Mouse (Mus musculus): ENCODE data around the gene Cdc42se2. TPM values are rescaled to one million over a fixed set of nuclear protein-coding genes. Genes with fewer than 3 reads are reported as not detected.

Cdc42se2 gene
- total RNA-seq, 1 experiment, result 53.8 TPM

DNA sequence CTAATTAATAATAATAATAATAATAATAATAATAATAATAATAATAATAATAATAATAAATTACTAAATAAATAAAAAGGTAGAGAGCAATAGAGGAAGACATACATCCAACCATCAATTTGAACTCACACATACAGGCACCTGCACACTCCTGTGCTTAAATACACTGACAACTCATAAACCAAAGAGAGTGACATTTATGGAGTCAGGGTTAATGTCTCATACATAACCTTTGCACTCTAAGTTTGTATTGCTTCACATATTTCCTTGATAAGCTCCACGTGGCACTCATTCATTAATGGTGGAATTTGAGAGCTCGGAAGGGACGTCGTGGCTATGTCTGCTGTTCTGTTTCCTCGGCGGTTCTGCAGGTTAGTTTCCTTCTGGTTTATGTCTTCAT is 15.1 kb upstream of the Cdc42se2 start:
- H3K9me3 ChIP-seq (ENCODE audit: control insufficient read depth, insufficient read depth, low read depth, low read length), result no peaks in the 10 kb centered on the region
- no peak for DNase-seq (ENCODE audit: low read depth, low spot score)
- in situ Hi-C loops (cut with MboI; ENCODE audit: low sequenced_read_pairs in 2 of 2, unreplicated experiment in 2 of 2), result no loop called here
- H3K36me3 ChIP-seq (ENCODE audit: control insufficient read depth, insufficient read depth, low read length, poor library complexity, severe bottlenecking), result no peaks in the 10 kb centered on the region
- H3K9ac ChIP-seq (ENCODE audit: insufficient read depth, low read depth, low read length, poor library complexity, severe bottlenecking), result no peak overlapping the region
- H3K4me3 ChIP-seq (ENCODE audit: insufficient read depth in 1 of 2, low read depth in 1 of 2, low read length in 2 of 2, poor library complexity in 1 of 2, severe bottlenecking in 1 of 2), result no peak overlapping the region
- H3K27ac ChIP-seq (ENCODE audit: insufficient read depth, low read depth, low read length, poor library complexity, severe bottlenecking), result no peak overlapping the region
- peaks cover 0 to 2% of the 10 kb centered on the region in 2 experiments; a peak in 1 of 4 replicates for H3K4me1 ChIP-seq (ENCODE audit: control insufficient read depth in 2 of 2, insufficient read depth in 2 of 2, low read length in 2 of 2, poor library complexity in 1 of 2)
- TF ChIP-seq ZC3H11A (IDR thresholded peaks at IDR 0.05; ENCODE audit: borderline replicate concordance, low read depth, low read length), result no peak

DNA sequence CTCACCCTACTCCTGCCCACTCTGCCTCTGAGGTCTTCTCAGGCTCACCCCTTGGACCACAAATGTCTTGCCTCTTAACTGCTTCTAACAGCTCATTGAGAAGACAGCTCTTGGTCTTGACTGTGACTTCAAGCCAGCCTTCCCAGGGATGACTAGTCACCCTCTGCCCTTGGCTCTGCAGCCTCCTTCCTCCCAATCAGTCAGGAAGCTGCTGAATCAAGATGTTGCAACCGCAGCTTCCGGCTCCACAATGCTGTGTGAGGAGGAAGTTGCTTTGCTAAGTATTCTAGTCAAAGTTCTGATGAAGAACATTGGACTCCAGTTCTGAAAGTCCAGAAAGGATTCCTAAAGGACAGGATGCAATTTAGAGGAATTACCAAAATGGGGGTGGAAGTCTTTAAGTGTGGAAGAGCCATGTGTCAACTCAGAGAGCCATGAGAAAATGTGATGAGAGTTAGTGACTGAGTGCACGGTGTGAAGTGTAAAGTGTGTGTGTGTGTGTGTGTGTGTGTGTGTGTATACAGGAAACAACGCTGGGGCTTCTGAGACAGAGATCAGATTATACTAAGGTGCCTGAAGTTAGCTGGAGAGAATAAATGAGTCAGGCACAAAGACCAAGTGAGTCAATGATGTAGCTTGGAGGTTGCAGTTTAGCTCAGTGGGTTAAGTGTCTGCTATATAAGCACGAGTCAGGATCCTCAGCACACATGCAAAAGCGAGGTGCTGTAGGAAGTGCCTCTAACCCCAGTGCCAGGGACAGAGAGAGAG is 14.5 kb upstream of the Cdc42se2 start:
- DNase-seq (ENCODE audit: low read depth, low spot score), result no peak
- Histone ChIP-seq H3K4me1 (ENCODE audit: control insufficient read depth in 2 of 2, insufficient read depth in 2 of 2, low read length in 2 of 2, poor library complexity in 1 of 2) (no peaks in the 10 kb centered on the region), H3K36me3 (ENCODE audit: control insufficient read depth, insufficient read depth, low read length, poor library complexity, severe bottlenecking) (no peaks in the 10 kb centered on the region), H3K27ac (ENCODE audit: insufficient read depth, low read depth, low read length, poor library complexity, severe bottlenecking) (no peak overlapping the region), H3K9ac (ENCODE audit: insufficient read depth, low read depth, low read length, poor library complexity, severe bottlenecking) (no peak overlapping the region), H3K9me3 (ENCODE audit: control insufficient read depth, insufficient read depth, low read depth, low read length) (no peaks in the 10 kb centered on the region), H3K4me3 (ENCODE audit: insufficient read depth in 1 of 2, low read depth in 1 of 2, low read length in 2 of 2, poor library complexity in 1 of 2, severe bottlenecking in 1 of 2) (no peak overlapping the region)
- in situ Hi-C loops (cut with MboI; ENCODE audit: low sequenced_read_pairs in 2 of 2, unreplicated experiment in 2 of 2), result no loop called here
- TF ChIP-seq CHD2 (IDR thresholded peaks at IDR 0.05; ENCODE audit: low read depth, low read length) (no peak), MAFK (IDR thresholded peaks at IDR 0.05; ENCODE audit: insufficient read depth, low read depth, low read length) (no peak), HCFC1 (IDR thresholded peaks at IDR 0.05; ENCODE audit: borderline replicate concordance, insufficient read depth, low read length) (no peak), ZC3H11A (IDR thresholded peaks at IDR 0.05; ENCODE audit: borderline replicate concordance, low read depth, low read length) (no peak), ZNF384 (IDR thresholded peaks at IDR 0.05; ENCODE audit: low read depth, low read length) (no peak)

DNA sequence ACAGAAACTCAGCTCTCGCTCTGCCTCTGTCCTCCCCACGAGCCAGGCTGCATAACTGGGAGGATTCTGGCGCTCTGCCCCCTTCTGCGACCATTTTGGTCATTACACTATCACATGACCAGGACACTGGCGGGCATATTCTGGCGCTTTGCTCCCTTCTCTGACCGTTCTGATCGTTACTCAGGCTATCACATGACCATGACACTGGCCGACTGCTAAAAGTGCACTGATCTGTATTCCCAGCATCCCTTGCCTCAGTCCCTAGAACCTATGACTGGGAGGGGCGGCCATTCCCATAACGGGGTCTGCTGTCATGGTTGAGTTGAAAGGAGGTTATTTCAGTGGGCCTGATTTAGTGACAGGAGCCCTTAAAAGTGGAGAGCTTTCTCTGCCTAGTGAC is 9.1 kb upstream of the Cdc42se2 start:
- peak overlapping the region; percentile 51; the same call in 1 of the 2 replicates for H3K9ac ChIP-seq (ENCODE audit: insufficient read depth, low read depth, low read length, poor library complexity, severe bottlenecking)
- no peaks in the 10 kb centered on the region for H3K9me3 ChIP-seq (ENCODE audit: control insufficient read depth, insufficient read depth, low read depth, low read length)
- no peaks in the 10 kb centered on the region for H3K36me3 ChIP-seq (ENCODE audit: control insufficient read depth, insufficient read depth, low read length, poor library complexity, severe bottlenecking)
- H3K27ac ChIP-seq (ENCODE audit: insufficient read depth, low read depth, low read length, poor library complexity, severe bottlenecking), result no peak overlapping the region
- H3K4me3 ChIP-seq (ENCODE audit: insufficient read depth in 1 of 2, low read depth in 1 of 2, low read length in 2 of 2, poor library complexity in 1 of 2, severe bottlenecking in 1 of 2), result peak overlapping the region; percentile 6 to 31; a peak in 2 of 4 replicates
- TF ChIP-seq ZNF384 (IDR thresholded peaks at IDR 0.05; ENCODE audit: low read depth, low read length), result no peak
- no peak for TF ChIP-seq MAFK (IDR thresholded peaks at IDR 0.05; ENCODE audit: insufficient read depth, low read depth, low read length)
- no peak for DNase-seq (ENCODE audit: low read depth, low spot score)
- no peaks in the 10 kb centered on the region for H3K4me1 ChIP-seq (ENCODE audit: control insufficient read depth in 2 of 2, insufficient read depth in 2 of 2, low read length in 2 of 2, poor library complexity in 1 of 2)
- in situ Hi-C loops (cut with MboI; ENCODE audit: low sequenced_read_pairs in 2 of 2, unreplicated experiment in 2 of 2), result no loop called here

DNA sequence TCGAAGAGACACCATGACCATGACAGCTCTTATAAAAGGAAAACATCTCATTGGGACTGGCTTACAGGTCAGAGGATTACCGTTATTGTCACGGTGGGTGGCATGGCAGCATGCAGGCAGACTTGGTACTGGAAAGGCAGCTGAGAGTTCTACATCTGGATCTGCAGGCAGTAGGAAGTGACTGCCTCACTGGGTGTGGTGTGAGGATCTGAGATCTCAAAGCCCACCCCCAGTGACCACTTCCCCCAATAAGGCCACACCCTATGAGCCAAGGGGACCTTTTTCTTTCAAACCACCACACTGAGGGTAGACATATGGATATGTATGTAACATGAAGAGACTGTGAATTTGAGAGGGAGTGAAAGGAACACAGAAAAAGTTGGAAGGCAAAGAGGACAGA is 7.2 kb upstream of the Cdc42se2 start:
- H3K4me1 ChIP-seq (ENCODE audit: control insufficient read depth in 2 of 2, insufficient read depth in 2 of 2, low read length in 2 of 2, poor library complexity in 1 of 2), result no peaks in the 10 kb centered on the region
- H3K9ac ChIP-seq (ENCODE audit: insufficient read depth, low read depth, low read length, poor library complexity, severe bottlenecking), result no peak overlapping the region
- no peaks in the 10 kb centered on the region for H3K9me3 ChIP-seq (ENCODE audit: control insufficient read depth, insufficient read depth, low read depth, low read length)
- DNase-seq (ENCODE audit: low read depth, low spot score), result no peak
- H3K4me3 ChIP-seq (ENCODE audit: insufficient read depth in 1 of 2, low read depth in 1 of 2, low read length in 2 of 2, poor library complexity in 1 of 2, severe bottlenecking in 1 of 2), result no peak overlapping the region
- H3K27ac ChIP-seq (ENCODE audit: insufficient read depth, low read depth, low read length, poor library complexity, severe bottlenecking), result no peak overlapping the region
- in situ Hi-C loops (cut with MboI; ENCODE audit: low sequenced_read_pairs in 2 of 2, unreplicated experiment in 2 of 2), result no loop called here
- no peak for TF ChIP-seq ZC3H11A (IDR thresholded peaks at IDR 0.05; ENCODE audit: borderline replicate concordance, low read depth, low read length)
- no peak for TF ChIP-seq HCFC1 (IDR thresholded peaks at IDR 0.05; ENCODE audit: borderline replicate concordance, insufficient read depth, low read length)
- TF ChIP-seq CHD2 (IDR thresholded peaks at IDR 0.05; ENCODE audit: low read depth, low read length), result no peak
- no peaks in the 10 kb centered on the region for H3K36me3 ChIP-seq (ENCODE audit: control insufficient read depth, insufficient read depth, low read length, poor library complexity, severe bottlenecking)

DNA sequence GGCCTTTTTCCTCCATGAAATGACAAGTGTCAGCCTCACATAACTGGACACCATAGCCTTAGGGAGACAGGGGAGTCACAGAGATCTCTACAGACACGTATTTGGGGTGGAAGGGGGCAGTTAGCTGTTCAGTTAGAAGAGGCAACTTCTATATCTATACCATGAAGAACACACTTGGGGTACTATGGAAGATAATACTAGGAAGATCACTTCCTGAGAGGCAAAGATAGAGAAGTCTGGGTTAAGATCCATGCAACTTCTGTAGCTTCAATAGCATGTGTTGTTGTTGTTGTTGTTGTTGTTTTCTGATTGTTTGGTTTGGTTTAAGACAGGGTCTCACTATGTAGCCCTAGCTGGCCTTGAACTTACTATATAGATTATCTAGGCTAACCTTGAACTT is 5.7 kb upstream of the Cdc42se2 start:
- Histone ChIP-seq H3K4me1 (ENCODE audit: control insufficient read depth in 2 of 2, insufficient read depth in 2 of 2, low read length in 2 of 2, poor library complexity in 1 of 2) (no peaks in the 10 kb centered on the region), H3K9me3 (ENCODE audit: control insufficient read depth, insufficient read depth, low read depth, low read length) (no peaks in the 10 kb centered on the region), H3K36me3 (ENCODE audit: control insufficient read depth, insufficient read depth, low read length, poor library complexity, severe bottlenecking) (no peaks in the 10 kb centered on the region), H3K27ac (ENCODE audit: insufficient read depth, low read depth, low read length, poor library complexity, severe bottlenecking) (no peak overlapping the region), H3K9ac (ENCODE audit: insufficient read depth, low read depth, low read length, poor library complexity, severe bottlenecking) (no peak overlapping the region), H3K4me3 (ENCODE audit: insufficient read depth in 1 of 2, low read depth in 1 of 2, low read length in 2 of 2, poor library complexity in 1 of 2, severe bottlenecking in 1 of 2) (no peak overlapping the region)
- TF ChIP-seq MAFK (IDR thresholded peaks at IDR 0.05; ENCODE audit: insufficient read depth, low read depth, low read length) (no peak), ZNF384 (IDR thresholded peaks at IDR 0.05; ENCODE audit: low read depth, low read length) (no peak), ZC3H11A (IDR thresholded peaks at IDR 0.05; ENCODE audit: borderline replicate concordance, low read depth, low read length) (no peak), CHD2 (IDR thresholded peaks at IDR 0.05; ENCODE audit: low read depth, low read length) (no peak)
- DNase-seq (ENCODE audit: low read depth, low spot score), result no peak
- in situ Hi-C loops (cut with MboI; ENCODE audit: low sequenced_read_pairs in 2 of 2, unreplicated experiment in 2 of 2), result no loop called here

Measured in ES-E14 (cell line).